Mouse (Mus musculus) embryonic facial prominence, embryonic 15.5 days (tissue): Measurements from ENCODE around the gene Zdhhc11. TPM values are rescaled to one million over a fixed set of nuclear protein-coding genes. Genes with fewer than 3 reads are reported as not detected.

ENCODE experiments used
- ATAC-seq: fragments of 200-750 bp; cut with Nextera tagmentation; 2 replicates; pipeline ENCODE4 v1.8.0; 2017; ENCODE audit warnings: low read depth, moderate TSS enrichment; ENCODE audit not compliant: insufficient number of reproducible peaks, low FRiP score, low TSS enrichment
- H3K27ac ChIP-seq: fragments of 300-500 bp; sonication (generic); replicated peaks from 2 replicates; pipeline ENCODE4 v1.5.1; 2015; ENCODE audit warnings: mild to moderate bottlenecking, inconsistent platforms
- H3K27me3 ChIP-seq: fragments of 300-500 bp; sonication (generic); 2 replicates; pipeline ENCODE4 v1.6.1; 2015; ENCODE audit warnings: inconsistent platforms
- H3K36me3 ChIP-seq: fragments of 300-500 bp; sonication (generic); 2 replicates; pipeline ENCODE4 v1.6.1; 2015; ENCODE audit warnings: mild to moderate bottlenecking, inconsistent platforms
- H3K4me1 ChIP-seq: fragments of 300-500 bp; sonication (generic); 2 replicates; pipeline ENCODE4 v1.6.1; 2015; ENCODE audit warnings: inconsistent platforms
- H3K4me2 ChIP-seq: fragments of 300-500 bp; sonication (generic); replicated peaks from 2 replicates; pipeline ENCODE4 v1.6.1; 2015; ENCODE audit warnings: mild to moderate bottlenecking, inconsistent platforms
- H3K4me3 ChIP-seq: fragments of 300-500 bp; sonication (generic); replicated peaks from 2 replicates; pipeline ENCODE4 v1.5.1; 2015; ENCODE audit warnings: mild to moderate bottlenecking, inconsistent platforms
- H3K9ac ChIP-seq: fragments of 300-500 bp; sonication (generic); 2 replicates; pipeline ENCODE4 v1.6.1; 2015; ENCODE audit warnings: inconsistent platforms
- H3K9me3 ChIP-seq: fragments of 300-500 bp; sonication (generic); replicated peaks from 2 replicates; pipeline ENCODE4 v1.6.1; 2016; ENCODE audit warnings: inconsistent platforms
- WGBS: fragments of 180-500 bp; shearing (Covaris S2); methylation state at CpG from one replicate; pipeline ENCODE4 v1.1.7; 2015; 5-methylcytosine and 5-hydroxymethylcytosine counted together
- microRNA-seq: library from miRNA; unstranded; fragments of <30 nt; microRNA quantifications from one replicate; pipeline ENCODE4, GENCODE M21; 2016; ENCODE audit warnings: borderline number of aligned reads
- polyA plus RNA-seq: library from polyadenylated mRNA; unstranded; fragments of >200 nt; fragmentation: Nextera tagmentation; extraction: Ambion mirVana; gene quantifications from 2 replicates; pipeline ENCODE4 v1.2.1, GENCODE M21; 2015

The Zdhhc11 gene
- polyA plus RNA-seq, 1 experiment from 2014 or later, result not detected

DNA sequence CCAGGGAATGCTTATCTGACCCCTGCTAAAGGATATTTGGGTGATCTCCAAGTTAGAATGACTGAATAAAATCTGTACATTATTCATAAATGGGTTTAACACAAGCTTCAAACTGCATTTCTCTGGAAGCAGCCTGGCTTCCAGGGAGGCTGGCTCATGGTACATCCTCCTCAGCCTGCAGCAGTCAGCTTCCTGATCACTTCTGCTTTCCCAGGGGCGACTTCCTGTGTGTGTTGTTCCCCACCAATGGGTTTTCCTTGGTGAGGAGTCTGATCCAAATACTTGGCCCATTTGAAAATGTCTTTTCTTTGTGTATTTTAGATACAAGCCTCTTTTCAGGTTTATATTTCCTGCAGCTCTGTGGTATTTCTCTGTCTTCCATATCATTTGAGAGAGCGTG lies 65.4 kb downstream of the Zdhhc11 start:
- Histone ChIP-seq H3K4me1 (peaks cover 15% of the 10 kb centered on the region), H3K36me3 (no peaks in the 10 kb centered on the region), H3K27ac (no peak overlapping the region), H3K9me3 (no peaks in the 10 kb centered on the region), H3K4me3 (no peak overlapping the region), H3K9ac (no peak overlapping the region), H3K4me2 (no peak overlapping the region), H3K27me3 (no peaks in the 10 kb centered on the region)
- 81% methylated on average over 2 of the region's 2 CpGs for WGBS
- ATAC-seq, result no peak

DNA sequence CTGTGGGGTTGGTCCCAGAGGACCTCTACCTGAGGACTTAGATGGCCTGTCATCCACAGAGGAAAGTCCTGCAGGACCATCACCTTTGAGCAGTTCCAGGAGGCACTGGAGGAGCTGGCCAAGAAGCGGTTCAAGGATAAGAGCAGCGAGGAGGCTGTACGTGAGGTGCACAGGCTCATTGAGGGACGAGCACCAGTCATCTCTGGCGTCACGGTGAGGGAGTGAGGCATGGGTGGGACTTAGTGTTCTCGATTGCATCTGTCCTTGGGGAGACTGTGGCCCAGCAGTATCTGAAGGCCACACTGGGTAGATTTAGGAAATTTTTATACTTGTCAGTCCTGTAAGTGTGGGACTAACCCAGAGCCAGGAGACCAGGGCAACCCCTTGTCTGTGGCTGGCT lies 67.0 kb downstream of the Zdhhc11 start:
- no peak overlapping the region for H3K9ac ChIP-seq
- peaks cover 6% of the 10 kb centered on the region for H3K4me1 ChIP-seq
- H3K27me3 ChIP-seq, result no peaks in the 10 kb centered on the region
- no peaks in the 10 kb centered on the region for H3K9me3 ChIP-seq
- no peak overlapping the region for H3K4me2 ChIP-seq
- H3K36me3 ChIP-seq, result no peaks in the 10 kb centered on the region
- WGBS, result 82% methylated on average over 7 of the region's 7 CpGs
- no peak overlapping the region for H3K4me3 ChIP-seq
- no peak overlapping the region for H3K27ac ChIP-seq
- ATAC-seq, result no peak

DNA sequence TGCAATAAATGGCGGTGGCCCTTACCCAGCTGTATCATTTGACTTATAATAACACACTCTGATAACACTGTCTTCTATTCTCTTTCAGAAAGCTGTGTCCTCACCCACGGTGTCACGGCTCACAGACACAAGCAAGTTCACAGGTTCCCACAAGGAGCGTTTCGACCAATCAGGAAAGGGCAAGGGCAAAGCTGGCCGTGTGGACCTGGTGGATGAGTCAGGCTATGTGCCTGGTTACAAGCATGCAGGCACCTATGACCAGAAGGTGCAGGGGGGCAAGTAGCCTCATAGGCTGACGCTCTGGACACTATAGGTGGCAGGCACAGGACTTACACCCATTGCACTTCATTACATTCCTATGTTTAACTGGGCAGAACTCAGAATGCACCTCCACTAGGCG lies 67.5 kb downstream of the Zdhhc11 start:
- H3K27ac ChIP-seq, result no peak overlapping the region
- no peak overlapping the region for H3K9ac ChIP-seq
- no peaks in the 10 kb centered on the region for H3K36me3 ChIP-seq
- H3K4me2 ChIP-seq, result no peak overlapping the region
- WGBS, result 83% methylated on average over 8 of the region's 8 CpGs
- ATAC-seq, result no peak
- no peaks in the 10 kb centered on the region for H3K27me3 ChIP-seq
- peaks cover 2% of the 10 kb centered on the region; the same call in 1 of the 2 replicates for H3K4me1 ChIP-seq
- H3K4me3 ChIP-seq, result no peak overlapping the region
- no peaks in the 10 kb centered on the region for H3K9me3 ChIP-seq

DNA sequence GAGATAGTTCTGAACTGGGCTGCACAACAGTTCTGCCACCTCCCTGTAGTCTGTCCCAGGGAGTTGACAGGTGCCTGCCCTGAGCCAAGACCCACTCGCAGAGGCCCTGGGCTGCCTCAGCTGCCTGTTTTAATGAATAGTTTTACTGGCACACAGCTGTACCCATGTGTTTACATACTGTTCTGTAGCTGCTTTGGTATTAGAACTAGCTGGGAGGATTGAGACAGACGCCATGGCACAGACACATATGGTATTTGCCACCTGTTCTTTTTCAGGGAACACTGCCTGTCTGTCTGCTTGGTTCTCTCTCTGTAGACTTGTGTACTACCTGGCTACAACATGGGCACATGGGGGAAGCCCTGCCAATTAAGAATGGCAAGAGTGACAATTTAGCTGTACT lies 71.1 kb downstream of the Zdhhc11 start:
- H3K4me2 ChIP-seq, result no peak overlapping the region
- no peak overlapping the region for H3K27ac ChIP-seq
- H3K9ac ChIP-seq, result no peak overlapping the region
- H3K27me3 ChIP-seq, result no peaks in the 10 kb centered on the region
- no peaks in the 10 kb centered on the region for H3K4me1 ChIP-seq
- no peak overlapping the region for H3K4me3 ChIP-seq
- no peaks in the 10 kb centered on the region for H3K9me3 ChIP-seq
- 74% methylated on average over 2 of the region's 2 CpGs for WGBS
- H3K36me3 ChIP-seq, result peaks cover 21% of the 10 kb centered on the region
- no peak for ATAC-seq

DNA sequence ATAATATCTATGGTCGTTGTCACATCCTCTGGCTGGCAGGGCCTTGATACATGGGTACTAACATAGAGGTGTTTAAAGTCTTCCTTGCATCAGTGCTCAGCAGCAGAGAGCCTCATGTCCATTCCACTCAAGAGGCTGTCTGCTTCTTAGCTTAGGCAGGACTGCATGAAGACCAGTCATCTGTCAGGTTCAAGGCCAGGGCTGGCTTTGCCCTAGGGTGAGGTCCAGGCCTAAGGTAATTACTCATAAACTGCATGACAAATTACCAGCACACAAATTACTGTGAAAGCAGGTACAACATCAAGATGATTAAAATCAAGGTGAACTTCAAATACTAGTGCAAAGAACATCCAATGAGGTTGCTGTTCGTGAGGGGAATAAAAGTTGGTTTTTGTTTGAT lies 72.1 kb downstream of the Zdhhc11 start:
- H3K27me3 ChIP-seq, result no peaks in the 10 kb centered on the region
- 87% methylated on average over 2 of the region's 2 CpGs for WGBS

DNA sequence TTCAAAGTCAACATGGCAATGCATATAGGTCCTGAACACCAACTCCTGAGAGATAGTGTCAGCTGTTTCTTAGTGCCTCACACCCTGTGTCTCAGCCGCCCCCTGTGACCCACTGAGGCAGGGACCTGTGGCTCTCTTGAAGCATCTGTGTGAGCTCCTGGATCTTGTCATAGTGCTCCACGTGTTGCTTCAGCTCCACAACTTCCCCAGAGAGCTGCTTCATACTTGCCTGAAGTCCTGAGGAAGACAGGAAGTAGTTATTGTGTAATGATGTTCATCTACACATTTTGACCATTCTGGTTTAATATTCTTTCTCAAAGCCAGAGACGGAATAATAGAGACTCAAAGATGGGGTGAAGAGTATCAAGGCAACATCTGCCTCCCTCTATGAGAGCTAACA lies 76.3 kb downstream of the Zdhhc11 start:
- 90% methylated on average over 3 of the region's 3 CpGs for WGBS
- H3K9ac ChIP-seq, result no peak overlapping the region
- H3K27ac ChIP-seq, result no peak overlapping the region
- ATAC-seq, result no peak
- H3K27me3 ChIP-seq, result no peaks in the 10 kb centered on the region
- H3K9me3 ChIP-seq, result no peaks in the 10 kb centered on the region
- H3K4me1 ChIP-seq, result no peaks in the 10 kb centered on the region
- H3K36me3 ChIP-seq, result peaks cover 44% of the 10 kb centered on the region
- no peak overlapping the region for H3K4me2 ChIP-seq
- no peak overlapping the region for H3K4me3 ChIP-seq

More for the DNA sequence above, 72.1 kb downstream of the Zdhhc11 start:
- Histone ChIP-seq H3K4me2 (no peak overlapping the region), H3K4me3 (no peak overlapping the region), H3K9ac (no peak overlapping the region), H3K36me3 (peaks cover 31% of the 10 kb centered on the region), H3K4me1 (no peaks in the 10 kb centered on the region), H3K27ac (no peak overlapping the region), H3K9me3 (no peaks in the 10 kb centered on the region)
- no peak for ATAC-seq

Small RNAs within 50 kb of the gene (microRNA-seq; reads per million reads assigned to microRNA genes)
- gene Gm25197, result not detected

Other genes with a start within 250 kb of the Zdhhc11 start
- gene Slc12a7, start 230.8 kb upstream of the Zdhhc11 start, polyA plus RNA-seq, result 14.4 and 18.4 TPM in 2 replicates
- 40.2 and 42.1 TPM in 2 replicates for gene Nkd2, start 116.2 kb upstream of the Zdhhc11 start, polyA plus RNA-seq
- 26.2 and 28.2 TPM in 2 replicates for gene Trip13, start 26.1 kb upstream of the Zdhhc11 start, polyA plus RNA-seq
- gene Brd9, start 26.0 kb upstream of the Zdhhc11 start, polyA plus RNA-seq, result 48.2 and 53.4 TPM in 2 replicates
- gene Tppp, start 45.6 kb downstream of the Zdhhc11 start, polyA plus RNA-seq, result 1.6 and 2.0 TPM in 2 replicates
- gene Cep72, start 98.4 kb downstream of the Zdhhc11 start, polyA plus RNA-seq, result 9.7 and 11.3 TPM in 2 replicates
- gene Slc9a3, start 157.6 kb downstream of the Zdhhc11 start, polyA plus RNA-seq, result 0.12 TPM in 2 replicates
- gene Exoc3, start 244.9 kb downstream of the Zdhhc11 start, polyA plus RNA-seq, result 69.2 and 82.9 TPM in 2 replicates